Mouse (Mus musculus): Measurements from ENCODE around the gene Dhx9. TPM values are rescaled to one million over a fixed set of nuclear protein-coding genes. Genes with fewer than 3 reads are reported as not detected.
A peak's percentile ranks its signal among the peaks of the same experiment; 100 is the strongest.

The Dhx9 gene
- polyA plus RNA-seq, 1 experiment from 2014 or later: 20.5 TPM

DNA sequence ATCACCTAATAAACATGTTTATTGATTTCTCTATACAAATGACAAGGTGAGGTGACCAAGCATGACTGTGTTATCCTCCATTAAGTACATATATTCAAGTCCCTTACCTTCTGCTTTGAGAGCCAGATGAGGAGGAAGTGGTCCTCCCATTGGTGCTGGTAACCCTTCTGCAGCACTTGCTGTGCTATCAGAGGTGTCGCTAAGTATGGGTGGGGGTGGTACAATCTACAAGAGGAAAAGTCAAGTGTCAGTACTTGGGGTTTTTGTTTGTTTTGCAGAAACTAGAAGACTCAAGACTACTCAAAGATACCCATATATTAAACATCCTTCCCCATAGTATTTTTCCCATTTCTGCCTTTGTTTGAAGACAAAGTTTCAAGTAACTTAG lies 6.4 kb downstream of the Dhx9 start:
- peaks cover 88% of the 10 kb centered on the region for H3K36me3 ChIP-seq
- peaks cover 21% of the 10 kb centered on the region for H3K4me1 ChIP-seq
- no peak for ATAC-seq

DNA sequence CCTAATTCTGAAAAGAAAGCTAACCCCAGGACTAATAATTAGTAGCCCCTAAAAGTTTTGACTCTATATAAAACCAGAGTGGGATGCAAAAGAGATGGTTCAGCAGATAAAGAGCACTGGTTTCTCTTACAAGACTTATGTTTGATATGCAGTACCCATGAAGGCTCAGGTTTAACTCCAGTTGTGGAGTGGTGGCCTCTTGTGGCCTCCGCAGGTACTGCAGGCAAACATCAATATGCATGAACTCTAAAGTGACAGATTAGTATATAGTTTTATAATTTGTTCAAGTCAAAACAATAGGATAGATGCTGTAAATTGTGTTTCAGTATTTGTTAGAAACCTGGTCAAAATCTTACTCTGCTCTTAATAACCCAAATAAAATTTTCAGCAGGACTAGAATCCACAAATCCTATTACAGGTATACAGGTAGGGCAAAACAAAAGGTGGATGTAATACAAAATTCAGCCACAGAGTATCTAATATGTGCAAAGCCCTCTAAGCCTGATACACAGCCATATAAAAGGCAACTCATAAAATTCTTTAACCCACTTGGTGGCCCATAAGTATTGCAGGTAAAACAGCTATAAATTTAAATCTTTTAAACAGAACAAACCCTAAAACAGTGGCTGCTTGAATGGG lies 7.0 kb downstream of the Dhx9 start:
- peaks cover 15% of the 10 kb centered on the region for H3K4me1 ChIP-seq
- H3K9ac ChIP-seq: no peak overlapping the region
- H3K27ac ChIP-seq: no peak overlapping the region
- no peak overlapping the region for H3K4me2 ChIP-seq
- no peak overlapping the region for H3K4me3 ChIP-seq
- H3K36me3 ChIP-seq: peaks cover 93% of the 10 kb centered on the region
- WGBS (ENCODE audit: insufficient replicate concordance): 30% methylated on average over 1 of the region's 1 CpGs
- no peaks in the 10 kb centered on the region for H3K27me3 ChIP-seq (replicated peaks)
- peak; percentile 22; the same call in 1 of the 2 replicates for ATAC-seq
- H3K9me3 ChIP-seq (replicated peaks): no peaks in the 10 kb centered on the region

More for the DNA sequence above, 6.4 kb downstream of the Dhx9 start:
- Histone ChIP-seq H3K27ac (no peak overlapping the region), H3K9me3 (replicated peaks) (no peaks in the 10 kb centered on the region), H3K4me3 (no peak overlapping the region), H3K4me2 (no peak overlapping the region), H3K27me3 (replicated peaks) (no peaks in the 10 kb centered on the region), H3K9ac (no peak overlapping the region)
- whole genome bisulfite sequencing (ENCODE audit: insufficient replicate concordance): 50% methylated on average over 1 of the region's 1 CpGs

DNA sequence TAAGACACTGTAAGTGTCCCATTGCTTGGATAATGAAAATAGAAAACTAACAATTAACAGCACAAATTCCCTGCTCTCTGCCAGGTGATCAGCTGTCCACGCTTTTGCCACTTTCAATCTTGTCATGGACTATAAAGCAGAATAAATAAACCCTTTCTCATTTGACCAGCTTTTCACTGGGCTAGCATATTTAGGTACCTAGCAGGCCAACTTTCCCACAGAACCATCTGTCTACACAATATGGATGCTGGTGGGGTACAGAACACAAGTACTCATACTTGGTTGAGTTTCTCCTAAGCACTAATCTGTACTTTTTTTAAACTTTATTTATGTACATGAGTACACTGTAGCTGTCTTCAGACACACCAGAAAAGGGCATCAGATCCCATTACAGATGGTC lies 8.2 kb downstream of the Dhx9 start:
- Histone ChIP-seq H3K27ac (no peak overlapping the region), H3K9me3 (replicated peaks) (no peaks in the 10 kb centered on the region), H3K9ac (no peak overlapping the region), H3K4me1 (peaks cover 3% of the 10 kb centered on the region), H3K36me3 (peaks cover 97% of the 10 kb centered on the region), H3K4me2 (no peak overlapping the region), H3K4me3 (no peak overlapping the region), H3K27me3 (replicated peaks) (no peaks in the 10 kb centered on the region)
- no peak for ATAC-seq
- 84% methylated on average over 1 of the region's 1 CpGs for WGBS (ENCODE audit: insufficient replicate concordance)

DNA sequence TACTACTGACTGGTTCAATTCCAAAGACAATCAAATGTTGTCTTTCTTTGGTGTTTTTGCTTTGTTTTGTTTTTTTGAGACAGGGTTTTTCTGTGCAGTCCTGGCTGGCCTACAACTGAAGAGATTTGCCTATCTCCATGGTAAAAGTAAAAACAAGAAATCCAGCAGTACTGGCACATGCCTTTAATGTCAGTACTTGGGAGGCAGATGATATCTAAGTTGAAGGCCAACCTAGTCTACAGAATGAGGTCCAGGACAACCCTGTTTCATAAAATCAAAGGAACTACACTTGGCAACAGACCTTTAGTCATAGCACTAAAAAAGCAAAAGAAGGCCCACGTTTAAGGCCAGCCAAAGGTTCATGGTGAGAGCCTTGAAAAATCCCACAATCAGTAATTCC lies 25.7 kb downstream of the Dhx9 start:
- no peak overlapping the region for H3K9ac ChIP-seq
- H3K27ac ChIP-seq: no peak overlapping the region
- no peak overlapping the region for H3K4me2 ChIP-seq
- ATAC-seq: no peak
- H3K4me3 ChIP-seq: no peak overlapping the region
- no peaks in the 10 kb centered on the region for H3K4me1 ChIP-seq
- no peaks in the 10 kb centered on the region for H3K9me3 ChIP-seq (replicated peaks)
- H3K27me3 ChIP-seq (replicated peaks): no peaks in the 10 kb centered on the region
- H3K36me3 ChIP-seq: peaks cover 99% of the 10 kb centered on the region
- 82% methylated on average over 1 of the region's 1 CpGs for WGBS (ENCODE audit: insufficient replicate concordance)

DNA sequence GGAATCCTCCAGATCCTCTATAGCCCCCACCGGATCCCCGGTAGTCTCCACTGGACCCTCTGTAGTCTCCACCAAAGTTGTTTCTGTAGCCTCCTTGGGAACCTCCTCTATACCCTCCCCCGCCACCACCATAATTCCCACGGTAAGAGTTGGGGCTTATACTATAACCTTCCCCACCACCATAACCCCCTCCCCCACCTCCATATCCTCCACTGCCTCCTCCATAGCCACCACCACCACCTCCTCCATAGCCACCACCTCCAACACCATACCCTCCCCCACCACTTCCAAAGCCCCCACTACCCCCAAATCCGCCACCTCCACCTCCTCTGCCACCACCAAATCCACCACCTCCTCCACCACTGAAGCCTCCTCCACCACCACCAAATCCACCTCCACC lies 31.3 kb downstream of the Dhx9 start:
- Histone ChIP-seq H3K4me3 (no peak overlapping the region), H3K27me3 (replicated peaks) (no peaks in the 10 kb centered on the region), H3K27ac (no peak overlapping the region), H3K9me3 (replicated peaks) (no peaks in the 10 kb centered on the region), H3K36me3 (peaks cover 78% of the 10 kb centered on the region), H3K4me1 (no peaks in the 10 kb centered on the region), H3K4me2 (no peak overlapping the region), H3K9ac (no peak overlapping the region)
- 82% methylated on average over 5 of the region's 5 CpGs for WGBS (ENCODE audit: insufficient replicate concordance)
- ATAC-seq: 0 out of 2 replicates have a peak, but pooled peaks have one; percentile 9

DNA sequence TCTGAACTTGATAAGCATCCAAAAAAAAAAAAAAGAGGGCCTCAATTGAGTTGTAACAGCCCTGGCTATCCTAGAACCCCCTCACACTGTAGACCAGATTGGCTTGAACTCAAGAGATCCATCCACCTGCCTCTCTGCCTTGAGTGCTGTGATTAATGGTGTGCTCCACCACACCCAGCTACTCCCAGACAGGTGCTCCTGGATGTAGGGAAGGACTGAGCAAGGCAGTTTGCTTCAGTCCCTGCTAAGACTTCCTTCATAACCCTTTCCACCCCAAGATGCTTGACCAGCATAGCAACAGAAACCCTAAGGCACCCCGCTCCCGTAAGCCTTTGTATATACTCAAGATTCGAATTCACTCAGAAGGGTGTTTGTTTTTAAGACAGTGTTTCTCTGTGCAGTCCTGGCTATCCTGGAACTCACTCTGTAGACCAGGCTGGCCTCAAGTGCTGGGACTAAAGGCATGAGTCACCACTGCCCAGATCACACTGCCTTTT lies 34.3 kb downstream of the Dhx9 start:
- Histone ChIP-seq H3K4me3 (no peak overlapping the region), H3K27me3 (replicated peaks) (no peaks in the 10 kb centered on the region), H3K4me1 (no peaks in the 10 kb centered on the region), H3K9me3 (replicated peaks) (no peaks in the 10 kb centered on the region), H3K4me2 (no peak overlapping the region), H3K27ac (no peak overlapping the region), H3K36me3 (peaks cover 54% of the 10 kb centered on the region), H3K9ac (no peak overlapping the region)
- ATAC-seq: peak; percentile 22; the same call in 1 of the 2 replicates
- 85% methylated on average over 3 of the region's 3 CpGs for WGBS (ENCODE audit: insufficient replicate concordance)

DNA sequence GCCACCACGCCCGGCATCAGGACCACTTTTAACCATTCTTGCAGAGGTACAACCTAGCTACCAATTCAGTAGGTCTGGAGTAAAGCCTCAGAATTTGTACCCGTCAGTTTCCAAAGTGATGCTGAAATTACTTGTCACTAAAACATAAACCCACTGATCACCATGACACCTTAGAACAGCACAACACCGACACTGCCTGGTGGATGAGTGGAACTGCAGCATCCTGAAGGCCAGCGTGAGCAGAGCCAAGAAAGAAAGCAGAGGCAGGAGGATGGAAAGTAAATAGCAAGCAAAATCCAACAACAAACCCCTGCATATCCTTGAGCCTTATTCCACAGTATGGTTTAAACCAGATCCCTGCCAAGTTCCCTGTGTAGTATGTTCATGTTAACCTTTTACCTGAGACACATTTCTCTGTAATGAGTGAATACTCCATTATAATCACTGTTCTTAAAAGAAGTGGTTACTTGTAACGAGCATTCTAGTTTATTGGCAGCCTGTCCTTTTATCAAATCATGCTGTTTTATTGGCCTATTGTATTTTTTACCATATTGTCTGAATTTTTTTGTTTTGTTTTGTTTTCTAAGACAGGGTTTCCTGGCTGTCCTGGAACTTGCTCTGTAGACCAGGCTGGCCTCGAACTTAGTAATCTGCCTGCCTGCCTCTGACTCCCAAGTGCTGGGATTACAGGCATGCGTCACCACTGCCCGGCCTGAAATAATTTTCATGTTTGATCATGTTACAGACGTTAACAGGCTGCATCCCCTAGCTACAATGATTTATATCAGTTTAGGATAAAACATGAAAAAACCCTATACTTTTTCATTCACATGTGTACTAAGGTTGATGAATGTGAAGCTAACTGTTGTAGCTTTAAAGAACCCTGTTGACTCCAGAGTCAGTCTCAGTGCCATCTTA lies 36.0 kb downstream of the Dhx9 start:
- Histone ChIP-seq H3K9ac (no peak overlapping the region), H3K9me3 (replicated peaks) (no peaks in the 10 kb centered on the region), H3K27ac (no peak overlapping the region), H3K4me1 (no peaks in the 10 kb centered on the region), H3K27me3 (replicated peaks) (no peaks in the 10 kb centered on the region), H3K4me3 (no peak overlapping the region), H3K36me3 (peaks cover 42% of the 10 kb centered on the region), H3K4me2 (no peak overlapping the region)
- 0 out of 2 replicates have a peak, but pooled peaks have one; percentile 18 for ATAC-seq
- 70% methylated on average over 10 of the region's 10 CpGs for WGBS (ENCODE audit: insufficient replicate concordance)

DNA sequence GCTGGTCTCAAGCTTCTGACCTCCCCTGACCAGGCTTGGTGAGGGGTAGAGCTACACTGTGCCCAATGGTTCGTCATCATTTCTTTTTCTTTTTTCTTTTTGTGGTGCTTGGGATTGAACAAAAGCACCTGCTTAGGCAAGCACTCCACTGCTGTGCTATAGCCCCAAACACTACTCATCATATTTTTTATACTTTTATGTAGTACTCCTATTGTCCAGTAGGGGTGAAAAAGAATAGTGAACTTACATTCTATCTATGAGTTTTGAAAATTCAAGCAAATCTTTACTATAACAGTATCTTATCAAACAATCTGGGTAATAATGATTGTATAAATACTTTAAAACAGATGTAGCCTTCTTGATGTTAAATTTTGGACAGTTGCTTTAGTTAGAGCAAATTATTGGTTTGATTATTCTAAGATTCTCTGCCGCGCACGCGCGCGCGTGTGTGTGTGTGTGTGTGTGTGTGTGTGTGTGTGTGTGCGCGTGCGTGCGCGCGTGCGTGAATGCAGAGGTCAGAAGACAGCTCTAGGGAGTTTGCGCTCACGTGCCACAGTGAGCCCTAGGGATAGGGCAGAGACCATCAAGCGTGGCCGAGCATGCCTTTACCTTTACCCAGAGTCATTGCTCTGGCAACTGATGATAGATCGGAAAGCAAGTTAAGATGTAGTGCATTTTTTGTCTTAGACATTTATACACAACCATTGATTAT lies 41.2 kb downstream of the Dhx9 start:
- no peaks in the 10 kb centered on the region for H3K4me1 ChIP-seq
- H3K4me3 ChIP-seq: no peak overlapping the region
- 93% methylated on average over 20 of the region's 20 CpGs for WGBS (ENCODE audit: insufficient replicate concordance)
- H3K27me3 ChIP-seq (replicated peaks): no peaks in the 10 kb centered on the region
- peaks cover 11% of the 10 kb centered on the region for H3K36me3 ChIP-seq
- H3K27ac ChIP-seq: no peak overlapping the region
- no peak overlapping the region for H3K9ac ChIP-seq
- no peak for ATAC-seq
- H3K4me2 ChIP-seq: no peak overlapping the region
- no peaks in the 10 kb centered on the region for H3K9me3 ChIP-seq (replicated peaks)

DNA sequence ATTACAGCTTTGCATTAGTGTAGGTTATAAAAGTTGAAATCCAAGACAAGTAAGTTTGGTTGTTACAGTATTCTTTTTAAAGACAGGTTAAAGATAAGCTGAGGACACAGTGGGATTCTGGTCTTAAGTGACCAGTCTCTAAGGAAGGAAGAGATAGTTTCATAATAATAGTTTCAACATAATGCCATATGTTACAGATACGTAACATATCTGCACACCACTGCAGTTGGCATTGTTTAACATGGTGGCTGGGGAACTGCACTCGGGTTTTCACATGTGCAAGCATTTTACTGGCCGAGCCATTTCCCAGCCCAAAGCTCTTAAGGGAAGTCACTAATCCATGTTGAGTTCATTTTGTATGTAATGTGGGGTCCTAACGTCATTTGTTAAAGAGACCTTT lies 43.8 kb downstream of the Dhx9 start:
- no peak for ATAC-seq
- Histone ChIP-seq H3K36me3 (peaks cover 6% of the 10 kb centered on the region), H3K4me3 (no peak overlapping the region)

DNA sequence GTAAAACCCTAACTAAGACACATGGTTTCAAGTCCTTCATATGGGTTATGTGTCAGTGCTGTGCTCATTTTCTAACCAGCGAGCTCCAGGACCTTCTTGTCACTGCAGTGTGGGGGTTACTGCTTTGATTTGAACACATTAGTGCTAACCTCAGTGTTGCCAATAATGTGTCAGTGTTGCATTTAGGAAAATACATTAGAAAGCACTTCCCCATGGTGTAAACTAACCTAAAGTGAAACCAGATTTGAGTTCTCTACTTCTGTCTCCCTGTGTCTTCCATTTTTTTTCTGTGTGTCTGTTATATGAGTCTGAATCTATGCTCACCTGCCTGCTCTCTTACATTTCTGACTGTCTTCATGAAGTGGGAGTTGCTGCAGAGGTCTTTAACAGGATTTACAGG lies 44.4 kb downstream of the Dhx9 start:
- WGBS (ENCODE audit: insufficient replicate concordance): 68% methylated on average over 1 of the region's 1 CpGs
- Histone ChIP-seq H3K4me1 (peaks cover 7% of the 10 kb centered on the region; the same call in 1 of the 2 replicates), H3K4me2 (no peak overlapping the region), H3K27me3 (replicated peaks) (no peaks in the 10 kb centered on the region), H3K27ac (no peak overlapping the region), H3K4me3 (no peak overlapping the region), H3K9me3 (replicated peaks) (no peaks in the 10 kb centered on the region), H3K36me3 (peaks cover 6% of the 10 kb centered on the region), H3K9ac (no peak overlapping the region)
- no peak for ATAC-seq

More for the DNA sequence above, 43.8 kb downstream of the Dhx9 start:
- H3K4me2 ChIP-seq: no peak overlapping the region
- no peak overlapping the region for H3K9ac ChIP-seq
- H3K4me1 ChIP-seq: peaks cover 7% of the 10 kb centered on the region; the same call in 1 of the 2 replicates
- H3K27me3 ChIP-seq (replicated peaks): no peaks in the 10 kb centered on the region
- no peaks in the 10 kb centered on the region for H3K9me3 ChIP-seq (replicated peaks)
- WGBS (ENCODE audit: insufficient replicate concordance): 66% methylated on average over 4 of the region's 4 CpGs
- no peak overlapping the region for H3K27ac ChIP-seq

DNA sequence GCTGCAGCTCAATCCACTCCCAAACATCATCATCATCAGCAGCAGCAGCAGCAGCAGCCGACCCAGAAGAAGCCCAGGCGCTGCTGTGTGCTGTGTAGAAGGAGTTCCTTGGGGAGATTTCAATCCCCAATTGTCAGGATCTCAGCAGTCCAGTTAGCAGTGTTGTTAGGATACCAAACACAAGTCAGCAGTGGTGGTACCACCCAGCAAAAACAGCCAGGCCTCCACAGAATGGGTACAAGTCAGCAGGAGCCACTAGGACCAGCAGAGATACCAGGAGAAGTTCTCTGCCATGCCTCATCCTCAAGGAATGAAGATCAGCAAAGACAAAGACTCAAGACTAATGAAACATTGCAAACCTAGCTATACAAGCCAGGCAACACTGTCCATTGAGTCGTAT lies 45.8 kb downstream of the Dhx9 start:
- Histone ChIP-seq H3K27ac (no peak overlapping the region), H3K9me3 (replicated peaks) (no peaks in the 10 kb centered on the region), H3K9ac (no peak overlapping the region), H3K27me3 (replicated peaks) (no peaks in the 10 kb centered on the region), H3K4me2 (no peak overlapping the region), H3K36me3 (peaks cover 4% of the 10 kb centered on the region), H3K4me1 (peaks cover 7% of the 10 kb centered on the region; the same call in 1 of the 2 replicates), H3K4me3 (no peak overlapping the region)
- 70% methylated on average over 3 of the region's 3 CpGs for WGBS (ENCODE audit: insufficient replicate concordance)
- ATAC-seq: no peak
